Mouse (Mus musculus): ENCODE measurements around the gene Gpr62.

The Gpr62 gene

GRCm38 (mm10) chr9:106475046-106475445 is 9.3 kb upstream of the Gpr62 start:
- peak; percentile 3 to 12 for DNase-seq (ENCODE audit: low spot score in 2 of 2)

GRCm38 (mm10) chr9:106474456-106474855 is 8.7 kb upstream of the Gpr62 start:
- DNase-seq (ENCODE audit: low spot score in 2 of 2): peak; percentile 20 to 35

GRCm38 (mm10) chr9:106473753-106474105 is 8.0 kb upstream of the Gpr62 start:
- peak in 1 of 2 experiments; percentile 4 for DNase-seq (ENCODE audit: low spot score in 2 of 2)

- peak; percentile 2 to 7 for DNase-seq (ENCODE audit: low spot score in 2 of 2)
Observed at GRCm38 (mm10) chr9:106473081-106473752, 7.5 kb upstream of the Gpr62 start.

- peak in 1 of 2 experiments; percentile 9 for DNase-seq (ENCODE audit: low spot score in 2 of 2)
Observed at GRCm38 (mm10) chr9:106472321-106472720, 6.6 kb upstream of the Gpr62 start.

- DNase-seq (ENCODE audit: low spot score in 2 of 2): peak; percentile 17 to 41
Observed at GRCm38 (mm10) chr9:106471892-106472291, 6.2 kb upstream of the Gpr62 start.

GRCm38 (mm10) chr9:106470991-106471750 is 5.4 kb upstream of the Gpr62 start:
- peak in 1 of 2 experiments; percentile 4 for DNase-seq (ENCODE audit: low spot score in 2 of 2)

GRCm38 (mm10) chr9:106469776-106470175 is 4.0 kb upstream of the Gpr62 start:
- DNase-seq (ENCODE audit: low spot score in 2 of 2): no peak

GRCm38 (mm10) chr9:106469317-106469716 is 3.6 kb upstream of the Gpr62 start:
- DNase-seq (ENCODE audit: low spot score in 2 of 2): no peak

- no peak for DNase-seq (ENCODE audit: low spot score in 2 of 2)
Observed at GRCm38 (mm10) chr9:106467746-106468145, 2.0 kb upstream of the Gpr62 start.

- no peak for DNase-seq (ENCODE audit: low spot score in 2 of 2)
Observed at GRCm38 (mm10) chr9:106466721-106467120, 983 bp upstream of the Gpr62 start.

- peak in 1 of 2 experiments; percentile 63 for DNase-seq (ENCODE audit: low spot score in 2 of 2)
Observed at GRCm38 (mm10) chr9:106464751-106465541, 792 bp downstream of the Gpr62 start.

- DNase-seq (ENCODE audit: low spot score in 2 of 2): no peak
Observed at GRCm38 (mm10) chr9:106463122-106464063, 2.3 kb downstream of the Gpr62 start.

GRCm38 (mm10) chr9:106462430-106462800 is 3.3 kb downstream of the Gpr62 start:
- no peak for DNase-seq (ENCODE audit: low spot score in 2 of 2)

GRCm38 (mm10) chr9:106461641-106462429 is 3.9 kb downstream of the Gpr62 start:
- DNase-seq (ENCODE audit: low spot score in 2 of 2): no peak

- DNase-seq (ENCODE audit: low spot score in 2 of 2): no peak
Observed at GRCm38 (mm10) chr9:106461026-106461415, 4.7 kb downstream of the Gpr62 start.

- no peak for DNase-seq (ENCODE audit: low spot score in 2 of 2)
Observed at GRCm38 (mm10) chr9:106460401-106461025, 5.2 kb downstream of the Gpr62 start.

- DNase-seq (ENCODE audit: low spot score in 2 of 2): no peak
Observed at GRCm38 (mm10) chr9:106459946-106460345, 5.8 kb downstream of the Gpr62 start.

- no peak for DNase-seq (ENCODE audit: low spot score in 2 of 2)
Observed at GRCm38 (mm10) chr9:106457920-106458319, 7.8 kb downstream of the Gpr62 start.

GRCm38 (mm10) chr9:106457163-106457559 is 8.6 kb downstream of the Gpr62 start:
- no peak for DNase-seq (ENCODE audit: low spot score in 2 of 2)

All from frontal cortex, postnatal 14 days (tissue).